ENCODE assay signal across 28 mouse cellular contexts in the genomic region with DNA sequence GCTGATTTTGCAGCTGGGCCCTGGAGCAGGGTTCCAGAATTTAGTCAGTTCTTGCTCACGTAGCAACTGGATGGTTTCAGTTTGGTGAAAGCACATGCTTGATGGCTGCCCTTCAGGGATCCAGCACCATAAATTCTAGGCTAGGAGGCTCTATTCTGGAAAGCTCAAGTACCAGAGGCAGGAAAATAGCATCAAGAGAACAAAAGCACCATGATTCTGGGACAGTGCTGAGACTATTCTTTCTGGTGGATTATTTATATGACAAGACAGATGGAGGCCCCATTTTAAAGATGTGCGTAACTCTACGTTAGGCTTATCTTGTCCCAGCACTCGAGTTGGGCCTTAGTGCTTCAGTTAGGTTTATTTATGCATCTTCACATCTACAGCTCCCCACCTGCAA.
"Had no signal": no experiment of that assay in that cellular context is flagged by ENCODE, and none has a peak within 500 bp of the region (broad histone marks: within the 10 kb centered on the region; RNA-seq: fewer than 3 reads in every experiment).

No protein-coding gene starts in this region.

- H3K9me3 ChIP-seq: embryonic facial prominence, embryonic 10.5 days; embryonic facial prominence, embryonic 12.5 days; embryonic facial prominence, embryonic 13.5 days; embryonic facial prominence, embryonic 15.5 days; forebrain, embryonic 10.5 days; forebrain, embryonic 12.5 days; forebrain, embryonic 13.5 days; forebrain, embryonic 15.5 days; heart, embryonic 10.5 days had no signal

- H3K9ac ChIP-seq: embryonic facial prominence, embryonic 12.5 days; embryonic facial prominence, embryonic 13.5 days; embryonic facial prominence, embryonic 15.5 days; forebrain, embryonic 12.5 days; forebrain, embryonic 13.5 days; forebrain, embryonic 15.5 days; forebrain, postnatal 0 days had no signal

- ATAC-seq: forebrain, embryonic 13.5 days; forebrain, embryonic 15.5 days; forebrain, embryonic 16.5 days; forebrain, postnatal 0 days had no signal

- H3K36me3 ChIP-seq: embryonic facial prominence, embryonic 10.5 days; embryonic facial prominence, embryonic 12.5 days; embryonic facial prominence, embryonic 13.5 days; embryonic facial prominence, embryonic 15.5 days; forebrain, embryonic 10.5 days; forebrain, embryonic 12.5 days; forebrain, embryonic 15.5 days; heart, embryonic 10.5 days had no signal

- H3K4me2 ChIP-seq: embryonic facial prominence, embryonic 12.5 days; embryonic facial prominence, embryonic 13.5 days; embryonic facial prominence, embryonic 15.5 days; forebrain, embryonic 12.5 days; forebrain, embryonic 13.5 days; forebrain, embryonic 15.5 days had no signal

- DNase-seq: cerebellum, adult 8-10 months; cerebellum, adult 9-10 months; cerebellum, adult 9-11 months; cerebellum, postnatal 10 days; cerebellum, postnatal 14 days; cerebellum, postnatal 25 days; cerebellum, postnatal 36 days; embryo, embryonic 11 days; forebrain, postnatal 0 days; gastrocnemius, adult 2 months; gastrocnemius, postnatal 10 days; gastrocnemius, postnatal 14 days; gastrocnemius, postnatal 25 days; gastrocnemius, postnatal 36 days; heart, adult 11 months; heart, adult 18-20 months; heart, adult 2 months had no signal

- H3K4me1 ChIP-seq: embryonic facial prominence, embryonic 10.5 days; embryonic facial prominence, embryonic 12.5 days; embryonic facial prominence, embryonic 15.5 days; forebrain, embryonic 10.5 days; forebrain, embryonic 12.5 days; forebrain, embryonic 13.5 days; forebrain, embryonic 15.5 days; heart, embryonic 10.5 days had no signal

- H3K27ac ChIP-seq: embryonic facial prominence, embryonic 10.5 days; embryonic facial prominence, embryonic 12.5 days; embryonic facial prominence, embryonic 13.5 days; embryonic facial prominence, embryonic 15.5 days; forebrain, embryonic 10.5 days; forebrain, embryonic 12.5 days; forebrain, embryonic 13.5 days; forebrain, embryonic 15.5 days; gastrocnemius, adult 2 months; heart, adult 2 months; heart, embryonic 10.5 days had no signal

- H3K27me3 ChIP-seq: embryonic facial prominence, embryonic 12.5 days; embryonic facial prominence, embryonic 13.5 days; embryonic facial prominence, embryonic 15.5 days; forebrain, embryonic 12.5 days; forebrain, embryonic 13.5 days; forebrain, embryonic 15.5 days had no signal

- H3K4me3 ChIP-seq: embryonic facial prominence, embryonic 10.5 days; embryonic facial prominence, embryonic 12.5 days; embryonic facial prominence, embryonic 13.5 days; embryonic facial prominence, embryonic 15.5 days; erythroblast, embryonic 14.5 days; forebrain, embryonic 10.5 days; forebrain, embryonic 12.5 days; forebrain, embryonic 13.5 days; forebrain, embryonic 15.5 days; gastrocnemius, adult 2 months; heart, adult 2 months; heart, embryonic 10.5 days had no signal
